Mouse (Mus musculus): Measurements from ENCODE around the gene Hsd11b1. TPM values are rescaled to one million over a fixed set of nuclear protein-coding genes. Genes with fewer than 3 reads are reported as not detected.

Hsd11b1 gene
- polyA plus RNA-seq (2012; rRNA removed) = 121 and 154 TPM in 2 replicates

GRCm38 (mm10) chr1:193263955-193264598, at the start of gene Hsd11b1:
Gene Hsd11b1 (minus strand): TSS chr1:193264075.

DNA sequence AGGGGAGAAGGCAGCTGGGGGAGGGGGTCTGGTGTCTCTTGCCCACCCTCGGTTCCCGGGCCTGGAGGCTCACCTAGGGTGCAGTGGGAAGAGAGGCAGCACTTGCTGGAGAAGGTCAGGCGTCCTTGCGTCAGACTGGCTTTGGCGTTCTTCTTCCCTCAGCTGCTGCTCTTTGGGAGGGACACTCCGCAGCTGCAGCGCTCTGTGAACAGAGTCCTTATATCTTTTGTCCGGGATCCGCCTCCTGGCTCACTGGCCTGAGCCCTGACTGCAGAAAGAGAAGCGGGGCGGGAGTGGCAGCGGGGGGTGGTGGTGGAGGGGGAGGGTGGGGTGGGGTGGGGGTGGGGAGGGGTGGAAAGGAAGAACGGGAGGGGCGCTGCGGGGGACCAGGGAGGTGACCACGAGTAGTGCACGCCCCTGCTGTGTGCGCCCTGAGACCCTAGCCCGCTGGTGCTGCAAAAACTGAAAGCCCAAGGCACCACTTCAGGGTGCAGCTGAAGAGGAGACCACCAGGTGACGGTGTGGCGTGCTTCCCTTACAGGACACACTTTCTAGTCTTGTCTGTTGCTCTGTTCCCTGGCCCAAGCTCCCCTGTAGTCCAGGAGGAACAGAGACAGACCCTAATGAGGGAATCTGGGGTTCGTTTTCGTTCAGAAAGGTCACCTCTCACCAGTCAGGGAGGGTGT, 9.2 kb upstream of the Hsd11b1 start, which contains the start of gene G0s2:
Gene G0s2, minus strand, starts transcription at position 302 of the 686 bp plus-strand sequence.

GRCm38 (mm10) chr1:193207503-193207902, 56.4 kb downstream of the Hsd11b1 start, which contains the start of gene Lamb3:
Gene Lamb3 (plus strand): TSS chr1:193207699.

GRCm38 (mm10) chr1:193201383-193201778, 62.5 kb downstream of the Hsd11b1 start, which contains the start of gene Traf3ip3:
Gene Traf3ip3 (minus strand): TSS chr1:193201703.

Other genes starting within 250 kb of the Hsd11b1 start
- gene Syt14, start 228.3 kb downstream of the Hsd11b1 start, polyA plus RNA-seq (2012; rRNA removed) = 1.9 and 2.3 TPM in 2 replicates
- gene Diexf, start 133.8 kb downstream of the Hsd11b1 start, polyA plus RNA-seq (2012; rRNA removed) = 7.0 and 7.8 TPM in 2 replicates
- 12.9 and 15.1 TPM in 2 replicates for gene Irf6, start 111.0 kb downstream of the Hsd11b1 start, polyA plus RNA-seq (2012; rRNA removed)
- 2.2 and 2.6 TPM in 2 replicates for gene A130010J15Rik, start 96.0 kb downstream of the Hsd11b1 start, polyA plus RNA-seq (2012; rRNA removed)
- gene Traf3ip3, start 62.4 kb downstream of the Hsd11b1 start, polyA plus RNA-seq (2012; rRNA removed) = 9.9 and 11.5 TPM in 2 replicates
- gene Lamb3, start 56.4 kb downstream of the Hsd11b1 start, polyA plus RNA-seq (2012; rRNA removed) = 1.4 and 2.2 TPM in 2 replicates
- gene G0s2, start 9.1 kb upstream of the Hsd11b1 start, polyA plus RNA-seq (2012; rRNA removed) = 364 and 512 TPM in 2 replicates
- 0.26 and 0.28 TPM in 2 replicates for gene Camk1g, start 106.2 kb upstream of the Hsd11b1 start, polyA plus RNA-seq (2012; rRNA removed)

Data from liver, embryonic 18 days (tissue).